Mouse (Mus musculus) retina, adult 2 months (tissue): ENCODE measurements around the gene Gm45261.

Source experiments
- DNase-seq: peaks from one replicate; pipeline ENCODE4 v3.0.0-alpha.2; 2012; ENCODE audit warnings: low read depth, low spot score

Gene Gm45261

DNA sequence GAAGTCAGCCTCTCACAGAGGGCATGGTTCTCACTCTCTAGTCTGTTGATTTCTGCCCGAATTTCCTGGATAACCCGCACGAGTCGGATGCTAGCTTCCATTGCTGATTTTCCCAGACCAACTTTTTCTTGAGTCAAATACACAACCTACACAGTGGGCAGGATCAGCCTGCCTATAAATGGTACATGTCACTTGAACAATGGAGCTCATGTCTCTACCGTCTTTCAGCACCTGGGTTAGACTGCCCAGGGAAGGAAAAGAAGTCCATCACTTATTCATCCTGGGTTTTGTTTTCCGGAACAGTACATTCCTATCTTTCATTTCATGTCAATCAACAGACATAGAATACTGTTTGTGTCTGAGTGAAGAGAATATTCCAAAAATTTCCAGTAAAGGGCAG lies at the start of gene Gm45261:
Gm45261 (minus strand) TSS at position 101 of the 400 bp plus-strand sequence.
- DNase-seq: no peak

DNA sequence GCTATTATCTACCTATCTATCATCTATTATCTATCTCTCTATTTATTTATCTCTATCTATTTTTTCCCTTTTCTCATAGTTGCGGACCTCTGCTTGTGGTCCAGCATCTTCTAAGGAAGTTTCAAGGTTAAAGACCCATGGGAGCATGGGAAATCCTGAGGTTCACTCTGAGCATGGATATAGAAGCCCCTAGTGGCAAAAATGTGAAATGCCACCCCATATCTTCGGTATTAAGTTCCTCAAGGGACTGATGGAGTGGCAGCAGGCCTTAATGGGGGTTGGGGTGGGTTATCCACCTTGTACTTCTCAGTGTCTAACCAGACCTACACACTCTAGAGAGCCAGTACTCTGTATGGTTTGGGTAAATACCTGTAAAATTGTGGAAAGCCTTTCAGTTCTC lies 43.5 kb upstream of the Gm45261 start:
- DNase-seq: no peak

DNA sequence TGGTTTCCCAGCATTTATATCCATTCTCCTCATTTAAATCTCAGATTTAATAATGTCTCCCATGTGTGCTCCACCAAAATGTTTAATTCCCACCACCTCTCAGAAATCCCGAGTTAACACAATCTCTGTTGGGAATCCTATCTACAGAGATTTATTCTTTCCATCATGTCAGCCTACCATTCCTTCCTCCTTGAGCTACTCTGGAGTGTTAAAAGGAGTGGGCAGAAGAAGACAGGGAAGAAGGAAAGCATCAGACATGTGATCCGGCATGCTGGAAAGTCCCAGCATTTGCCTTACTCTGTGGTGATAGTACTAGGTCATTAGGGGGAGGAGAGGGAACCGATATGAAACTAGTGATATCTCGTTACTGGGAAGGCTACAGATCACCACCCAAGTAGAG lies 42.8 kb upstream of the Gm45261 start:
- DNase-seq: no peak

GRCm38 (mm10) chr1:80502456-80503165 lies 41.4 kb upstream of the Gm45261 start:
- DNase-seq: no peak

DNA sequence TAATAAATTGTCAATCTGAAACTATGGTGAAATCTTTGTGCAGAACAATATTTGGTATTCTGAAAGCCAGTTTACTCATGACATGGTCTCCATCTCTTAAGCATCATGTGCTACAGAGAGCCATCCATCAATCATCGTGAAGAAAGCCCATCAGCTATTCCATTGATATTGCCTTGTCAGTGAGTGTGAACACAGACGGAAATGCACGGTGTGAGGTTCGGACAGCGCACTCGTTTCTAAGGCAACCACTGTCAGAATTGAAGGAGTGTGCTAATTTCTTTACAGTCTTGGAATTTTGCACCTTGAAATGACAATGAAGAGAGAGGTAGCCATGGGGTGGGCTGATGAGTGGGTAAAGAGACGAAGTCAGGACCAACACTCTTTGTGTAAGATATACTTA lies 38.0 kb upstream of the Gm45261 start:
- no peak for DNase-seq

DNA sequence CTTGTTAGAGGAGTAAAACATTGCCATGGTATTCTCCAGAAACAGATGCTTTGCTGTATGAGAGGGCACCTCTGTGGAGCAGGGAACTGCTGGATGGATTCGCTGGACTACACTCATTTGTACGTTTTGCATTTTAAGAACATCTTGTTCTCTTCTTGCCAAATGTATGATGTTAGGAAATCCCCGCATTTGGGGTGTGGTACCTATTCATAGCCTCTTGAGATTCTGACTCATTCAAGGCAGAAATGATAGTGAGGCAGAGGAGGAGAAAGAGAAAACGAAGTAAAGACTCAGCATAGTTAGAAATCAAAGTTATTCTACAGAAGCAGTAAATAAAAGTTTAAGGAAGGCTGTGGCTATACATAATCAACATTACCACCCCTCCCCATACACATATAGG lies 35.1 kb upstream of the Gm45261 start:
- no peak for DNase-seq

DNA sequence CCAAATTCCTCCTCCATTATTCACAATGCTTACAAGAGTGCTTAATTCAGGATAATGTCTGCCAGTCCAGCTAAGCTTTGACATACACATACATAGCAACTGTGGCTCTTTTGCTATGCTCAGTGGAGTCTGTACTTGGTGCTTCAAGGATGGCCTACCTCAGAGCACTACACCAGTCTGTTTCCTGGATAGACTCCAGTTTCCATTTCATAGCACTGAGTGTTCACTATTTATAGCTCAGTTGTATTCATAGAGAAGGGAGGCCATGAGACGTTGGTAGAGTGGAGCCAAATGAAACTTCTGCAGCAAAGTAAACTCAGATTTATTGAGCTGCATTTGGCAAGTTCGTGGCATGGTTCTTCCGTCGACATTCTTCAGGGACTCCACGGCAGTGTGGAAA lies 22.2 kb upstream of the Gm45261 start:
- no peak for DNase-seq

GRCm38 (mm10) chr1:80474942-80475341 lies 13.7 kb upstream of the Gm45261 start:
- no peak for DNase-seq

- DNase-seq: no peak
Measured at GRCm38 (mm10) chr1:80472395-80472794, 11.1 kb upstream of the Gm45261 start.

- no peak for DNase-seq
Measured at GRCm38 (mm10) chr1:80459923-80460322, 1.3 kb downstream of the Gm45261 start.

DNA sequence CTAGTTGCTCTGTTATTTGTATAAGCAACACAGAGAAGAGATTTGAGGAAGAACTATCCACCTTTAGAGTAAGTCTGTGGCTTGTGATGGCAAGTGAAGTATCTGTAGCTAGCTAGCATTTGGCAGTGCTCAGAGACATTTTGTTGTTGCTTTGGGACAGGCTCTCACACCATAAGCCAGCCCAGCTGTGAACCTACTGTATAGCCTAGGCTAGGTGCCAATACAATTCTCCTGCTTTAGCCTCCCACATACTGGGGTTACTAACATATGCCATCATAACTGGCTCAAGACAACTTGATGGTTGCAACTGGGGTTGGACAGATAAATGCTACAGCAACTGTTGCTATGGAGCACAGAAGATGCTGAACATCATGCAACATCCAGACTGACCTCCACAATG lies 1.8 kb downstream of the Gm45261 start:
- DNase-seq: no peak

- no peak for DNase-seq
Measured at GRCm38 (mm10) chr1:80453971-80454370, 7.3 kb downstream of the Gm45261 start.

DNA sequence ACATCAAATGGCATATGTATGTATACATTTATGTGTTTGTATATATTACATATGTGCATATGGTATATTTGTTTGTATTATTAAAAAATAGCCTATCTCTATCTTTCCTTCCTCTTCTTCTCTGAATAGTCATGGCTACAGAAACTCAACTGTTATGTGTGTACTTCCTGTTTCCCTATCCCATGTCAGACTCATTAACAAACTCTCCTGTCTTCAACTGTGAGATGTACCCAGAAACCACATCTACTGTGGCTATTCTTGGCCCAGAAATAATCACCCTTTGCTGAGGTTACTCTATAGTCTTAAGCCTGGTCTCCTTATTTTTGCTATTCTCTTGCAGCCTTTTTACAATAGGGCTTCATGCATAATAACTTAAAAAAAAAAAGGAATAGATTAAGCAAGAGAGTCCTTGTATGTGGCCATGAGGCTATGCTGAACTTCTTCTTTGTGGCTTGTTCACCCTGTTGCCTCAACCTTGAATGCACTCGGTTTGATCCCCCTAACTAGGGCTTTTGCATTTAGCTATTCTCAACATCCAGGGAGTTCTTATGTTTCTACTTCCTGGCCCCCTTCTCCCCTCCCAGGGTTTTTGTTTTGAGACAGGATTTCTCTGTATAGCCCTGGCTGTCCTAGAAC lies 9.2 kb downstream of the Gm45261 start:
- DNase-seq: no peak

DNA sequence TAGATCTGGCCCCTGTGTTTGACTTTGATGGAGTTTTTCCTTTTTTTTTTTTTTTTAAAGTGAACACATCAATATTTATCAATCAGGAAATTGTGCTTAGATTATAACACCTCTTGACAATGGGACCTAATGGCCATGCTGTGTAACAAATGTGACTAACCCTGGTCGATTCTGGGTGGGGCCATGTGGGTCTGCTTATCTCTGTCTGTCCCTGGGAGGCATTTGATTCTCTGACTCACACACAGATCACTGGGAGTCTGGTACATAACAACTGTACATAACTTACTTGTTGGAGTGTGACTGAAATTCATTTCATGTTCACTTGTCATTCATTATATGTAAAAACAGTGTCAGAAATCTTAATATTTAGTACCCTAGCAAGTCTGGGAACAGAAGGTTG lies 13.7 kb downstream of the Gm45261 start:
- DNase-seq: no peak

DNA sequence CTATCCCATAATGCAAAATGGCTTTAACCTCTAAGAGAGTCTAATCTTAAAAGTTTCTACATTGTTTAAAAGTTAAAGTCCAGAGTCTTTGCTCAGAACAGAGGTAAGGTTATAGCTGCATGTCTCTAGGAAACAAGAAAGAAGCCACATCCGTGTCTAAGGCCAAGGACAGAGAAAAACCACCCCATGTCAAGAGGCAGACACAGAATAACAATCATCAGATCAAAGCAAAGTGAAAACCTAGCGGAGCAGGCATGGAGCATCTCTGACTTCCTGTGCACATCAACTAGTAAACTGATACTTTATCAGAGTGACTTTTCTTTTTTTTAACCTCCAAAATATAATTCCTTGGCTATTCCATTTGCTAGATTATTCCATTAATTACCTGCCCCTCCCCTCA lies 20.3 kb downstream of the Gm45261 start:
- no peak for DNase-seq

- no peak for DNase-seq
Measured at GRCm38 (mm10) chr1:80438506-80438905, 22.7 kb downstream of the Gm45261 start.

DNA sequence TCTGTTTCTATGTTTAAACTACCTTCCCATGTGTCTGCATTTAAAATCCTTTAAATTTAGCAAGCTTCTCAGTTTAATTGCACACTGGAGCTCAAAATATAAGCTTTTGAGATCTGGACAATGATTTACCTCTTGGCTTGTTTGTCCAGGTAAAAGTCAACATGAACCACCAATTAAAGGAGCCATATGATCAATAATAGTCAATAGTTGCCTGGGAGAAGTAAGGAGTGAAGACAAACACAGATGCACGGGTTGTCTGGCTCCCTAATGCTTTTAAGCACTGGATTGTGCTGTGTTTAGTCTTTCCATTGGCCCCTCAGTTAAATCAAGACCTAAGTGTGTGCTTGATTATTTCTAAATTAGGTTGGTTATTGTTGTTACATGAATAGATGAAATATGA lies 33.3 kb downstream of the Gm45261 start:
- DNase-seq: no peak

- DNase-seq: peak; percentile 61
Measured at GRCm38 (mm10) chr1:80427425-80427824, 33.8 kb downstream of the Gm45261 start.

DNA sequence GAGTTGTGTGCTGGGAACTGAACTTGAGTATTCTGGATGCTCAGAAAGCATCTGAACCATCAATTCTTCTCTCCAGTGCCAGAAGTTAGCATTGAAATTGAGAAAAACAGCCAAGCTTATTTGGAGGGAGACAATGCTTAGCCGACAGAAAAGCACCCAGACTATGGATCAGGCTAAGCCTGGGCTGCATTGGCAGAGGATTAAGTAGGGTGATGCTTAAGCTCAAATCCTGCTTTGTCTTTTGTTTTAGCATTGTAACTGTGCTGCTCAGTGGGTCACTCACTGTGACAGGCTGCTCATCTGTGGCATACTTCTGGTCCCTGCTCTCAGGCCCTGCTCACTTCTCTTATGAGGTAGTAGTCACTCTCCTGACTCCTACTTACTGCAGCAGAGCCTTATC lies 36.6 kb downstream of the Gm45261 start:
- DNase-seq: peak; percentile 64

DNA sequence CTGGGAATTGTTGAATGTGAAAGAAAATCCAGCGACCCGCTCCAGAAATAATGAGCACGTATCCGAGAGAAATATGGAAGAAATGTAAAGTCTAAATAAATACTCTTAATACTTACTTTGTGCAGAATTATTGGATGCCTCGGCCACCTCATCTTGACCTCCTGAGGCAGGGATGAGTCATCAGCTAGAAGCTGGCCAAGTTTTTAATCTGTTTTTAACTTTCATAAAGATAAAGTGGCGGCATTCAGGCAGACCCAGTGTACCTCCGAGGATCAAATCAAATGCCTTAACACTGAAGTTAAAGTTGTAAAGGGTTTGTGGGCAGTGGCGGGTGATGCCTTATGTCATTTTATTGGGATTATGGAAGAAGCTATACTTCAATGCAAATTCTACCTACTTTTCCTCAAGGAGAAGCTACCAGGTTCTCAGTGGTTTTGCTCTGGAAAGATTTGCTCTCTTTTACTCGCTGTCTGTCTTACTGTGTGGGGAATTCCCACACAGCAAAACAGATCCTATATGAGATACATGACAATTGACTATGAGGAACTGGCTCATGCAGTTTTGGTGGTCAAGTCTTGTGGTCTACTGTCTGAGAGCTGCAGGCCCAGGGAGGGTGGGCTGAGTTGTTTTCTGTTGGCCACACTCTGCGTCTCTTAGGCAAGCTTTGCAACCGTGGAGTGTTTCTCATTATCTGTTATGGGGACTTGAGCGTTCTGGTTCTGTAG lies 42.8 kb downstream of the Gm45261 start:
- DNase-seq: no peak

DNA sequence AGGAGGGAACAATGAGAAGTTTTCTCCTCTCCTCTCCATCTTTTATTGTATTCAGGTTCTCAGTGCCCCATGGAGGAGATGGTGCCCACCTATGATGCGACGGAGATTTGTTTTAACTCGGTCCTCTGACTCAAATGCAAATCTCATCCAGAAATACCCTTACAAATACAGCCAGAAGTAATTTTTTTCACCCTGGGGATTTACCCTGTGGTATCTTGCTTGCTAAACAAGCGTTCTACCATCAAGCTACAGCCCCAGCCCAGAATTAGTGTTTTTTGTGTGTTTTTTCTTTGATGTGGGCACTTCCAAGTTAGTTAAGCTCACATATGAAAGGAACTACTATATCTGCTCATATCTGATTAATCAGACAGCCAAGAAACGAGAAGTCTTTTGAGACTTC lies 44.9 kb downstream of the Gm45261 start:
- DNase-seq: no peak

GRCm38 (mm10) chr1:80412521-80412920 lies 48.7 kb downstream of the Gm45261 start:
- no peak for DNase-seq
